Mouse (Mus musculus) gastrocnemius, adult 2 months (tissue): Measurements from ENCODE around the gene Dhh. TPM values are rescaled to one million over a fixed set of nuclear protein-coding genes. Genes with fewer than 3 reads are reported as not detected.

Experiments used
- DNase-seq: peaks from one replicate; pipeline ENCODE4 v3.0.0; 2022
- H3K27ac ChIP-seq: fragments of 200-600 bp; 2 replicates; pipeline ENCODE4 v1.8.1; 2022; ENCODE audit warnings: mild to moderate bottlenecking
- H3K4me3 ChIP-seq: fragments of 200-600 bp; 2 replicates; pipeline ENCODE4 v1.8.1; 2022; ENCODE audit warnings: mild to moderate bottlenecking, moderate library complexity
- CTCF ChIP-seq: fragments of 200-600 bp; IDR thresholded peaks from 2 replicates; pipeline ENCODE4 v1.8.1; 2022; ENCODE audit warnings: antibody characterized with exemption, mild to moderate bottlenecking, moderate library complexity
- intact Hi-C: fragments of 180-260 bp; cut with DNase I; formaldehyde crosslinking; loops from one replicate; pipeline ENCODE4 v1.15.1; 2025
- total RNA-seq, 2 experiments: library from RNA; stranded (reverse); gene quantifications; 2 replicates each; pipeline ENCODE4 v1.2.3; 2021

The Dhh gene
- total RNA-seq, 2 experiments from 2014 or later = 0.81 to 0.82 TPM

DNA sequence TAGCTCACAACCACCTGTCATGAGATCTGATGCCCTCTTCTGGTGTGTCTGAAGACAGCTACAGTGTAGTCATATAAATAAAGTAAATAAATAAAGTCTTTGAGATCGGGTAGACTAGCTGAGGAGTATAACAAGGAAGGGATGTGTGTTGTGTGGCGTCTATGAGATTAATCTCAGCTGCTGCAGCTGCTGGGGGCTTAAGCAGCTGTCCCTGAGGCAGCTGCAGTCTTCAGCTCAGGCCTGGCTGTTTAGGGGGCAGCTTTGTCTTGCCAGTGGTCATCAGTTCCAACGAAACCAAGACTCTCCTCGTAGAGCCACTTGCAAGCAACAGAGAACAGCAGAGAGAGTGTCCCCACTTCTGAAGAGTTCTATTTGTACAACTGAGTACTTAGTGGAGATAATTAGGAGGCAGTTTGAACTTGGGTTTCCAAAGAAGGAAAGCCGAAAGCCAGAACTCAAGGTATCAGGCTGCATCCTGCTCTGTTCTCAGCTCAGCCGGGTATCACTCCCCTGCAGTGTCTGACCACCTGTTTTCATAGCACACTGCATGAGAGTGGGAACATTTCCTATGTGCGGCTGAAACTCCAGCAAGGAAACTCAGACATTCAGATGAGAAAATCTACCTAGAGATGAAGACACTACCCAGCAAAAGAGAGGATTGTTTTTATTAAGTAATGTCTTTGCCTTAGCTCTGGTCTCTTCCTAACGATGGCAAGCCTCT is 11.5 kb downstream of the Dhh start:
- no peak for TF ChIP-seq CTCF
- H3K27ac ChIP-seq = no peak overlapping the region
- H3K4me3 ChIP-seq = no peak overlapping the region
- intact Hi-C loops = no loop called here
- DNase-seq = peak; percentile 10

DNA sequence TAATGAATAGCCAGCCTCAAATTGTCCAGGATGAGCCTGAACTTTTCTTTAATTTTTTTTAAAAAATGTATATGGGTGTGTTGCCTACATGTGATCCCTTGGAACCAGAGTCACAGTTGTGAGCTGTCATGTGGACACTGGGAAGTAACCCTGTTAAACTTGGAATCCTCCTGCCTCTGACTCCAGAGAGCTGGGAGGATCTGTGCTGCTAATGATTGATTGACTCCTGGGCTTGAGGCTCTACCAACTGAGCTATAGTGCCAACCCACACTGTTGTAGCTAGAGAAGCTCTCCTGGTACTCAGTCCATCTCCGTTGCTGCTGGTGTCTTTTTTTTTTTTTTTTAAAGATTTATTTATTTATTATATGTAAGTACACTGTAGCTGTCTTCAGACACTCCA is 14.2 kb downstream of the Dhh start:
- TF ChIP-seq CTCF = no peak
- intact Hi-C loops = loop anchor here (5.0 kb wide), 1 partner anchor 33 kb away; the partner anchor contains the start of gene Lmbr1l
- Histone ChIP-seq H3K4me3 (no peak overlapping the region), H3K27ac (no peak overlapping the region)
- no peak for DNase-seq

DNA sequence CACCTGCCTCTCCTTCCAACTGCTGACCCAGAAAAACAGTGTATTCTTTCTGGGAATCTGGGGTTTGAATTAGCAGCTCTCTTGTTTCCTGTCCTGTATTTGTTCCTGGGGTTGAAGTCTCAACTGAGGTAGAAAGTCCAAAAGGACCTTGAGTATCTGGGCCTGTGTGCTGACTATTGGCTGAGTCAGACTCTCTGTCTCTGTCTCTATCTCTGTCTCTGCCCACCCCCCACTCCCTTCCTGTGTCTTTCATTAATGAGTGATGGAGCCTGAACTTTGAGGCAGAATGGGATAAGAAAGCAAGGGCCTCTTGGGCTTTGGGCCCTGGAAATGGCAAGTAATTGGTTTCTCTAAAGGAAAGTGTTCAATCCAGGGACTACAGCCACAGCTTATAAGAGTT is 14.7 kb downstream of the Dhh start:
- no peak overlapping the region for H3K4me3 ChIP-seq
- no peak for DNase-seq
- intact Hi-C loops = loop anchor here (5.0 kb wide), 1 partner anchor 34 kb away; the partner anchor contains the start of gene Lmbr1l

DNA sequence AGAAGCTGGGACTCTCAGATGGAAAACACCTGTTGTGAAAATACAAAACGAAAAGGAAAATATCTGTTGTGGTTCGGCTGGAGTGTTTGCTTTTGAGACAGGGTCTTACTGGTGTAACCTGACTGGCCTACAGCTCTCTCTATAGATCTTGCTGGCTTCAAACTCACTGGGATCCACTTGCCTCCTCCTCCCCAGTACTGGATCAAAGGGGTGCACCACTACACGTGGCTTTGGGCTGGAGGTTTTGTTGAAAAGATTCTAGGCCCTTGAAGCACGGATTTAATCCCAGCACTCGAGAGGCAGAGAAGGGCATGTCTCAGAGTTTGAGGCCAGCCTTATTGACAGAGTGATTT is 16.7 kb downstream of the Dhh start:
- no peak for DNase-seq
- intact Hi-C loops = loop anchor here (5.0 kb wide), 1 partner anchor 36 kb away; the partner anchor contains the start of gene Lmbr1l
- no peak for TF ChIP-seq CTCF
- H3K4me3 ChIP-seq = peak overlapping the region; percentile 93
- peak overlapping the region; percentile 93 for H3K27ac ChIP-seq

More for the DNA sequence above, 14.7 kb downstream of the Dhh start:
- no peak overlapping the region for H3K27ac ChIP-seq
- no peak for TF ChIP-seq CTCF

DNA sequence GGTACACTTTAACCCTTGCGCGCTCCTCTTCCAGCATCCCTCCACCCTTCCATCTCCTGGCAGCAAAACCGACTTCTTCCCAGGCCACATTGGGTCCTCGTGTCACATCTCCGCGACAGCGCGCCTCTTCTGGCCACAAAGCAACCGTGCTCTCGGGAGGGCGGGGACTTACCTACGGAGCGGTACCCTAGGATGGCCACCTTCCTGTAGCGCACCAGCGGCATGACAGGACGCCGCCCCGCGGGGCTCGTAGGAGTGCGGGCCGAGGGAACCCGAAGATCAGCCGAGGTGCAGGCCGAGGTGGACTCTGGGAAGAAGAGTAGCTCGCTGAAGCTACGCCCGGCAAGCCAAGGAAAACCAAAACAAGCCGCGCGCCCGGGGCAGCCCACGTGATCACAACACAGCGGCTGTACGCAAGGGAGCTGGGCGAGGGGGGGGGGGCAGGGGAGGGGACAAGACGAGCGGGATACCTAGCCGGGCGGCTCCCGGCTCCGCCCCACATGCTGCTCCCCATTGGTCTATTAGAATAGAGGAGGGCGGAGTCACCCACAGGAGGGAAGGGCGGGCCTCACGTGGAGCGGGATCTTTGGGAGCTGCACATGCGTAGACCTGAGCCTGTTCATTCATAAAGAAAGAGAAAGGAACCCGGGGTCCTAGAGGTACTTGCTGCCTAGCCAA is 17.2 kb downstream of the Dhh start:
- peak overlapping the region; percentile 93 for H3K27ac ChIP-seq
- intact Hi-C loops = loop anchor here (5.0 kb wide), 1 partner anchor 36 kb away; the partner anchor contains the start of gene Lmbr1l
- peak; percentile 95 for DNase-seq
- TF ChIP-seq CTCF = peak; percentile 40; the same call in 1 of the 2 replicates
- H3K4me3 ChIP-seq = peak overlapping the region; percentile 93

DNA sequence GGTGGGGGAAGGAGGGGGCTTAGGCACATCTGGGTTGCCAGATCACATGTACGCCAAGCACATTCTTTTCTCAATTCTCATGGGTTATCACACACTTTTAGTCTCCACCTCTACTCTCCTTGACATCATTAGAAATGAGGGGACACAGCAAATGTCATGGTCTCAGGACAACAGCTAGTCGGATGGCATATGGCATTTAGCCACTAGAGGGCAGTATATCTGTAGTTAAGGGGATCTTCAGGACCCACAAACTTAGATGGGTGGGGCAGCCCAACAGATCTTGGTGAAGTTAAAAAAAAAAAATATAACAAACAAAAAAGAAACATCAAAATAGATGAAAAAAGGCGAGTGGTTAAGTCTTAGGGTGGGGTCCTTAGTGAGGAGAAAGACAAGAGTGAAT is 21.0 kb downstream of the Dhh start:
- H3K27ac ChIP-seq = no peak overlapping the region
- intact Hi-C loops = loop anchor here (5.0 kb wide), 1 partner anchor 50 kb away; no protein-coding TSS in a partner anchor
- peak; percentile 93 for TF ChIP-seq CTCF
- no peak overlapping the region for H3K4me3 ChIP-seq
- DNase-seq = no peak

DNA sequence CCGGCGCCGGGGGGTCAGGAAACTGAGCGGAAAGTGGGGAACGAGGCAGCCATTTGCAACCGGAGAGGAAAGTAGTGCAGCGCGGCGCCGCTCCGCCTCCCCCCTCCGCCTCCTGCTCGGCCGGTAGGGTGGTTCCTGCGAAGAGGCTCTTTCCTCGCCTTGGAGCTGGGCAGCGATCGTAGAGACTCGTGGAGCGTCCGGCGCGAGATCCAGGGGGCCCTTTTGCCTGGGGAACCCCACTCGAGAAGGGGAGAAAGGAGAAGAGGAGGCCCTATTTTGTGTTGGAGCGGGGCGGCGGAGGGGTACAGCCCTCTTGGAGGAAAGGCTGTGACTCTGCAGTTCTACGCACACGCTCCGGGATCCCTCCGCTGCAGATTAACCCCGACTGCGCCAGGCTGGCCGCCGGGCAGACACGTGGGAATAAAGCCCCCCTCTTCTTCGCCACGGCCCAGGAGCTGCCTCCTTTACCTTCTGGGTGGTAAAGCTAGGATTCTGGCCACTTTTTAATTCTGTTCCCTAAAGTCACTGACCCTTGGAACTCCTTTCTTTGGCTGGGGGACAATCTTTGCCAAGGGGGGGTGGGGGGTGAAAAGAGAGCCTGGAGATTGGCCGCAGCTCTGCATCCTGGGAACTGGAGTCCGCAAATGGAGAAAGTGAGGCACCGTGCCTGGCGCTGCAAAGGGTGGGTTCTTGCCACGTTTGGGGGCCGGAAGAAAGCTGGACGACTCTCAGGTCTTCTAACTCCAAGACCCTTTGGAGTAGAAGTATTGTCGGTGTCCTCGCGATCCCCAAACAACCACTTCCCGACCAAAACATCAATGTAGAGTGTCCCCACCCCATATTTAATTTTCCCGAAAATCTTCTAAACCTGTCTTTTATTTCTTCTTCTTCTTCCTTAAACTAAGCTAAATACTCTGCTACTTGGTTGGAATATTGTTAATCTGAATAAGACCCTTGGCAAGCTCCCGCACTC is 26.1 kb downstream of the Dhh start:
- peak; percentile 36 for TF ChIP-seq CTCF
- Histone ChIP-seq H3K27ac (peak overlapping the region; percentile 100), H3K4me3 (peak overlapping the region; percentile 92)
- peak; percentile 95 for DNase-seq
- intact Hi-C loops = no loop called here

DNA sequence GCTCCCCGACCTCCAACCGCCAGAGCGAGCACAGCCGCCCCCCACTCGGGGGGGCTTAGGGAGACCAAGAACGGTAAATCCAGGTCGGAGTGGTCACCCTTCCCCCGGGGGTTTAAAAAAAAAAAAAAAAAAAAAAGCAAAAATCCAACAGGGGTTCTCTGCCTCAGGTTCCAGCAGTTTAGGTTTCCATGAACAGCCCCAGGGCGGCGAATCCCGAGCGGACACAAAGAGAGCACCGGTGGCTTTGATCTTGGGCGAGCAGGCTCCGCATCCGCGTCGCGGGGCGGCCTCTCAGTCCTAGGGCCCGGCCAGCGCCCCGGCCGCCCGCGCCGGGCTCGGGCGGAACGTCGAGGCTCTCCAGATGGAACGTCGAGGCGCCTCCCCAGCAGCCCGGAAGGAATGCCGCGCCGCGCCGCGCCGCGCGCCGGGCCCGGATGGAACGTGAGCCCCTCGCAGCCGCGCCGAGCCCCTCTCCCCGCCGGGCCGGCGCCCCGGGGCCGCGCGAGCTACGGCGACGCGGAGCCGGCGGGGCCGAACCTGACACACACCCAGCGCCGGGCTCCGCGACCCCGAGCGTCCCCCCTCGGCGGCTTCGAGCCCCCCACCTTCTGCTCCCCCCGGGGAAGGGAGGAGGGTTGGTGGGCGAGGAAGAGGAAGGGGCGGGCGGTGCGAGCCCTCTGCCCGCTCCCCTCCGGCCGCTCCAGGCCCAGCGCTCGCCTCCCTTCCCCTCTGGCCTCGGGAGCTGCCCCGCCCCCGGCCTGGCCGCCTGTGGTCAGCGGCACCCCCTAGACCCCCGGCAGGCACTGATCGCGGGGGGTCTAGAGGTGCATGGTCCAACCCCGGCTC is 27.0 kb downstream of the Dhh start, which contains the start of gene Kmt2d:
Gene Kmt2d (minus strand): TSS at position 135 of the 846 bp plus-strand sequence.
- Histone ChIP-seq H3K4me3 (peak within 1 kb of the TSS; percentile 92), H3K27ac (peak within 1 kb of the TSS; percentile 100)
- intact Hi-C loops = no loop called here
- peak; percentile 62 for DNase-seq
- no peak for TF ChIP-seq CTCF

DNA sequence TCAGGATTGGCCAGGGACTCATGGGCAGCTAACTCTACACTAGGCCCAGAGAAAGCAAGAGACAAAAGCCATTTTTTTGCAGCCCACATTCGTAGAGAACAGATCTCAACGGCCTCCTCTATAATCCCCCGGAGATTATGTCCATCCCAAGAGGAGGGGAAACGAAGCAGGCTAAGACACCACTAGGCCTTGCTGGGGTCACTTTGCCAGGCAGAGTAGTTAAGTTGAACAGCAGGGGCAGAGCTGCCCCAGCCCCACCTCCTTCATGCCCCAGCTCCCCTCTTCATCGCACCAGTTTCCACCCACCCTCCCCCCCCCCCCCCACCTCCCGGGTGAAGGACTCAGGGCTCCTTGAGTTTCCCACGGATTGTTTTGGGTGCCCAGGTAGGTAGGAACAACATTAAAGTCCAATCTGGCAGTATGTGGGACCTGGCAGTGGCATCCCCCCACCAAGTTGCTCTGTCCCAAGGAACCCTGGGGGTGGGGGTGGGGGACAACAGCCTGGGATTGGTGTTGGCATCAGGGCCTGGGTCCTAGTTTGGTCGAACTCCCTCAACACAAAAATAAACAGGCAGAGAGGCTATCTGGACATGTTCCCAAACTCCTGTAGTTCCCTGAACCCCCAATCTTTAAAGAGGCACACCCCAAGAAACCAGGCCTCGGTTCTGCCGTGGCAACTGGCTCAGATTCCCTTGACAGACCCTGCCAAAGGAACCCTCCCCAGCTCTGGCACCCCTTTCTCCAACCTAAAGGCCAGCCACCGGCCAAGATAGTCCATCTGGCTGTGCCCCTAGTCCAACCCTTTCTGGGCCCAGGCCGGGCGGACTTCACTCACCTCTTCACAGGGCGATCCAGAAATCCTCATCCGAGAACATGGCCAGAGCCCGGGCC is 27.9 kb downstream of the Dhh start:
- H3K27ac ChIP-seq = peak overlapping the region; percentile 100
- no peak for TF ChIP-seq CTCF
- DNase-seq = peak; percentile 78
- peak overlapping the region; percentile 92 for H3K4me3 ChIP-seq
- intact Hi-C loops = no loop called here

DNA sequence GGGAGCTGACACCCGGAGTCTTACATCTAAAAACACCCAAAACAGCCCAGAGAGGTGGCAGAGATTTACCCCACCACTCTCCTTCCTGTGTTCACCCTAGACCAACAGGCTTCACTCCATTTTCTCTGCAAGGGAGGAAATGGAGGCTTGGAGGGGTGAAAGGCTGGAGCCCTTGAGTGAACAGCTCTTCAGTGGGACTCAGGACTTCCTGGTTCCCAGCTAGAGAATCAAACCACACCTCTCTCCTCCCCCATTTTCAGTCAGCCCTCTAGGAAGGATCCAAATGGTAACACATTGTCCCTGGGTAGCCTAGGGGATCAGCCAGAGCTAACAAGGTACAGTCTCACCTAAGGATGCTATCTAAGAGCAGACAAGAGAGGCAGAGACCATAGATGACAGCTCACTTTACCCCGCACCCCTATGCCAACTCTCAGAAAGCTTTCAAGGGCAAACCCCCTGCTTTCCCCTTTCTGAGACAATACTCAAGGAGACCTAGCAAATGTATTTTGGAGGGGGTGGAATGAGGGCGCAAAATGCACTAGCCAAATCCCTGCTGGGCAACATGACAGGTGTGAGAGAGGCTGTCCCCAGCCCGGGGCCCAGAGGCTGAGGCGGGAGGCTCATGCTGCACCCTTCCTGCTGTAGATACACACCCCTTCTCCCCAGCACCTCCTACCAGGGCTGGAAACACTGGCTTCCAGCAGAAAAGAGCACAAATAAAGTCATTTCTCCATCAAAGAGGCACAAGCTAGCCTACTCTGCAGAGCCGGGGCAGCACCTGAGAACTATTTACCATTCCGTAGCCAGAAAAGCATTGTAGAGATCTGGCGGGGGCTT is 28.8 kb downstream of the Dhh start:
- DNase-seq = peak; percentile 35
- H3K4me3 ChIP-seq = peak overlapping the region; percentile 92
- TF ChIP-seq CTCF = no peak
- peak overlapping the region; percentile 100 for H3K27ac ChIP-seq
- intact Hi-C loops = loop anchor here (5.0 kb wide), 1 partner anchor 37 kb away; the partner anchor contains the start of gene Prkag1
